30 mouse cellular contexts compared by ENCODE assay signal in the genomic region with DNA sequence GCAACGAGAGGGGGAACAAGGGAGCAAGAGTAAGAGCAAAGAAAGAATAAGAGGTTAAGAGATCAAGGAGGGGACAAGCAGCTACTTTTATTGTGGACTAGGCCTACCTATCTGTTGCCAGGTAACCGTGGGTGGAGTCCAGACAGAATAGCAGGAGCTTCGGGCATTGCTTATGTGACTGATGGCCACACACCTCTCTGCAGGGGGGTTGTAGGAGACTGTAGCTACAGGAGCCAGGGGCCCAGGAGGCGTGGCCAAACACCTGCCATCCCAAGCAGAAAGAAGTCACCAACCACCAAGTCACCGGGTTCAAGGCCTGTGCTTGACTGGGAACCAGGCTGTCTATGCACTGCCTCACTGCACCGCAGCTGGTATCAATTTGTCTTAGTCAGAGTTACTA.
DNase-seq lines count a peak whose midpoint lies in the region; ATAC-seq lines count a peak whose summit lies in the region.
"Had no signal": no experiment of that assay in that cellular context is flagged by ENCODE, and none has a peak within 500 bp of the region (broad histone marks: within the 10 kb centered on the region; RNA-seq: fewer than 3 reads in every experiment).

No protein-coding gene starts in this region.

- no peaks in the 10 kb centered on the region for H3K4me1 ChIP-seq in midbrain, embryonic 11.5 days (ENCODE audit: control insufficient read depth, insufficient read depth, low read length)
- no peaks in the 10 kb centered on the region for H3K4me1 ChIP-seq in midbrain, embryonic 14.5 days (ENCODE audit: control insufficient read depth, insufficient read depth, low read length)
- H3K4me1 ChIP-seq in embryonic facial prominence, embryonic 11.5 days (ENCODE audit: control insufficient read depth, insufficient read depth, low read length): no peaks in the 10 kb centered on the region
- H3K4me1 ChIP-seq: forebrain, embryonic 12.5 days; hindbrain, embryonic 15.5 days; limb, embryonic 13.5 days; megakaryocyte, embryonic 14.5 days; midbrain, embryonic 13.5 days had no signal

- peak; percentile 6 for DNase-seq in embryo, embryonic 10.5 days (ENCODE audit: low spot score)
- no peak for DNase-seq in embryo, embryonic 11 days
- DNase-seq in midbrain, embryonic 11.5 days (ENCODE audit: low spot score, missing footprints): no peak
- DNase-seq in midbrain, embryonic 14.5 days: no peak
- DNase-seq in NIH3T3 (ENCODE audit: low read depth): peak; percentile 14
- DNase-seq in embryonic facial prominence, embryonic 11.5 days (ENCODE audit: low spot score): peak; percentile 5
- no peak for DNase-seq in urinary bladder, postnatal 25 days (ENCODE audit: low spot score)
- DNase-seq in ovary, postnatal 36 days (ENCODE audit: low spot score): no peak
- DNase-seq: adrenal gland, adult 8-10 months; cerebellum, adult 2 months; gastrocnemius, postnatal 14 days; heart, postnatal 36 days; lung, postnatal 4 days; right cerebral cortex, adult 18-20 months; spleen, adult 18-20 months; thymus, adult 2 months; thymus, postnatal 4 days had no signal

- H3K27me3 ChIP-seq in midbrain, embryonic 11.5 days (ENCODE audit: control insufficient read depth, insufficient read depth, low read length): no peaks in the 10 kb centered on the region
- no peaks in the 10 kb centered on the region for H3K27me3 ChIP-seq in midbrain, embryonic 14.5 days (ENCODE audit: control insufficient read depth, insufficient read depth, low read length)
- no peaks in the 10 kb centered on the region for H3K27me3 ChIP-seq in embryonic facial prominence, embryonic 11.5 days (ENCODE audit: control insufficient read depth, insufficient read depth, low read length)
- H3K27me3 ChIP-seq: forebrain, embryonic 12.5 days; hindbrain, embryonic 15.5 days; limb, embryonic 13.5 days; megakaryocyte, embryonic 14.5 days; midbrain, embryonic 13.5 days had no signal

- ATAC-seq in midbrain, embryonic 11.5 days (ENCODE audit: low FRiP score): 0 out of 2 replicates have a peak, but pooled peaks have one; percentile 42
- no peak for ATAC-seq in midbrain, embryonic 14.5 days (ENCODE audit: low FRiP score, low TSS enrichment)
- ATAC-seq in embryonic facial prominence, embryonic 11.5 days (replicated peaks; ENCODE audit: insufficient number of reproducible peaks, low FRiP score, low TSS enrichment, low read depth): peak; percentile 44; the same call in 1 of the 2 replicates
- ATAC-seq: activated CD4-positive, CD25-positive, alpha-beta regulatory T cell, adult 4 months; lung, postnatal 0 days; midbrain, embryonic 13.5 days; Patski had no signal

- H3K4me2 ChIP-seq in midbrain, embryonic 11.5 days: no peak overlapping the region
- no peak overlapping the region for H3K4me2 ChIP-seq in midbrain, embryonic 14.5 days (ENCODE audit: low read length)
- H3K4me2 ChIP-seq in embryonic facial prominence, embryonic 11.5 days (ENCODE audit: low read depth, low read length): no peak overlapping the region
- H3K4me2 ChIP-seq: forebrain, embryonic 12.5 days; heart, embryonic 11.5 days; hindbrain, embryonic 15.5 days; limb, embryonic 13.5 days; liver, embryonic 11.5 days; midbrain, embryonic 13.5 days had no signal

- no peaks in the 10 kb centered on the region for H3K36me3 ChIP-seq in midbrain, embryonic 11.5 days (ENCODE audit: control insufficient read depth, insufficient read depth, low read length)
- no peaks in the 10 kb centered on the region for H3K36me3 ChIP-seq in midbrain, embryonic 14.5 days (ENCODE audit: control insufficient read depth, insufficient read depth, low read length)
- H3K36me3 ChIP-seq in embryonic facial prominence, embryonic 11.5 days (replicated peaks; ENCODE audit: control insufficient read depth, insufficient read depth, low read depth, low read length): no peaks in the 10 kb centered on the region
- H3K36me3 ChIP-seq: forebrain, embryonic 12.5 days; G1E; hindbrain, embryonic 15.5 days; limb, embryonic 13.5 days; midbrain, embryonic 13.5 days had no signal

- no peak overlapping the region for H3K27ac ChIP-seq in midbrain, embryonic 11.5 days (ENCODE audit: low read depth, low read length)
- no peak overlapping the region for H3K27ac ChIP-seq in midbrain, embryonic 14.5 days (replicated peaks; ENCODE audit: low read depth, low read length)
- H3K27ac ChIP-seq in embryonic facial prominence, embryonic 11.5 days (replicated peaks; ENCODE audit: low read depth, low read length): no peak overlapping the region
- H3K27ac ChIP-seq: forebrain, embryonic 12.5 days; hindbrain, embryonic 15.5 days; kidney, postnatal 0 days; limb, embryonic 13.5 days; midbrain, embryonic 13.5 days had no signal

- H3K4me3 ChIP-seq in midbrain, embryonic 11.5 days (ENCODE audit: low read depth, low read length): no peak overlapping the region
- H3K4me3 ChIP-seq in midbrain, embryonic 14.5 days (replicated peaks; ENCODE audit: low read depth, low read length): no peak overlapping the region
- no peak overlapping the region for H3K4me3 ChIP-seq in embryonic facial prominence, embryonic 11.5 days (ENCODE audit: low read depth, low read length)
- H3K4me3 ChIP-seq: erythroblast, embryonic 14.5 days; forebrain, embryonic 12.5 days; hindbrain, embryonic 15.5 days; limb, embryonic 13.5 days; megakaryocyte, embryonic 14.5 days; midbrain, embryonic 13.5 days had no signal

- H3K9me3 ChIP-seq in midbrain, embryonic 11.5 days (ENCODE audit: control insufficient read depth, low read length): no peaks in the 10 kb centered on the region
- H3K9me3 ChIP-seq in midbrain, embryonic 14.5 days (ENCODE audit: control insufficient read depth, low read length): no peaks in the 10 kb centered on the region
- no peaks in the 10 kb centered on the region for H3K9me3 ChIP-seq in embryonic facial prominence, embryonic 11.5 days (replicated peaks; ENCODE audit: control insufficient read depth, low read length)
- H3K9me3 ChIP-seq: forebrain, embryonic 12.5 days; G1E; hindbrain, embryonic 15.5 days; limb, embryonic 13.5 days; midbrain, embryonic 13.5 days had no signal

- 74% methylated on average over 6 of the region's 6 CpGs for WGBS in midbrain, embryonic 11.5 days
- 71% methylated on average over 6 of the region's 6 CpGs for WGBS in midbrain, embryonic 14.5 days
- 74% methylated on average over 6 of the region's 6 CpGs for WGBS in embryonic facial prominence, embryonic 11.5 days

- H3K9ac ChIP-seq in midbrain, embryonic 11.5 days (ENCODE audit: low read length): no peak overlapping the region
- H3K9ac ChIP-seq in midbrain, embryonic 14.5 days (replicated peaks; ENCODE audit: low read length): no peak overlapping the region
- H3K9ac ChIP-seq in embryonic facial prominence, embryonic 11.5 days (replicated peaks; ENCODE audit: low read length): no peak overlapping the region
- H3K9ac ChIP-seq: forebrain, embryonic 12.5 days; hindbrain, embryonic 15.5 days; limb, embryonic 13.5 days; midbrain, embryonic 13.5 days had no signal

Comparison
In these comparisons a context has a peak if more than half of its experiments do, and no peak if none do; other contexts are left out.
1. DNase-seq: peak in embryo, embryonic 10.5 days (single experiment), NIH3T3 (single experiment) and embryonic facial prominence, embryonic 11.5 days (single experiment); none in embryo, embryonic 11 days (single experiment), midbrain, embryonic 11.5 days (single experiment), midbrain, embryonic 14.5 days (single experiment), urinary bladder, postnatal 25 days (single experiment) and ovary, postnatal 36 days (single experiment).